Mouse (Mus musculus): ENCODE measurements around the gene Rnase4. TPM values are rescaled to one million over a fixed set of nuclear protein-coding genes. Genes with fewer than 3 reads are reported as not detected.

The Rnase4 gene
- total RNA-seq, 2 experiments from 2014 or later: 59.1 to 73.4 TPM

- DNase-seq (ENCODE audit: low spot score in 2 of 2): no peak
These were observed 36.9 kb downstream of the Rnase4 start for GRCm38 (mm10) chr14:51127648-51128258.

- no peak for DNase-seq (ENCODE audit: low spot score in 2 of 2)
These were observed 38.1 kb downstream of the Rnase4 start for GRCm38 (mm10) chr14:51128775-51129623.

- DNase-seq (ENCODE audit: low spot score in 2 of 2): no peak
These were observed 38.7 kb downstream of the Rnase4 start for GRCm38 (mm10) chr14:51129624-51129975.

- no peak for DNase-seq (ENCODE audit: low spot score in 2 of 2)
These were observed 39.6 kb downstream of the Rnase4 start for GRCm38 (mm10) chr14:51130315-51130940.

- DNase-seq (ENCODE audit: low spot score in 2 of 2): no peak
These were observed 40.4 kb downstream of the Rnase4 start for GRCm38 (mm10) chr14:51131086-51131815.

- DNase-seq (ENCODE audit: low spot score in 2 of 2): no peak
These were observed 41.5 kb downstream of the Rnase4 start for GRCm38 (mm10) chr14:51132372-51132771.

- no peak for DNase-seq (ENCODE audit: low spot score in 2 of 2)
These were observed 49.5 kb downstream of the Rnase4 start for GRCm38 (mm10) chr14:51140342-51140741.

GRCm38 (mm10) chr14:51142119-51142518 is 51.2 kb downstream of the Rnase4 start:
- no peak for DNase-seq (ENCODE audit: low spot score in 2 of 2)

GRCm38 (mm10) chr14:51142568-51142967 is 51.7 kb downstream of the Rnase4 start:
- no peak for DNase-seq (ENCODE audit: low spot score in 2 of 2)

- no peak for DNase-seq (ENCODE audit: low spot score in 2 of 2)
These were observed 52.4 kb downstream of the Rnase4 start for GRCm38 (mm10) chr14:51143287-51143686.

GRCm38 (mm10) chr14:51143937-51144336 is 53.1 kb downstream of the Rnase4 start:
- DNase-seq (ENCODE audit: low spot score in 2 of 2): no peak

GRCm38 (mm10) chr14:51144451-51144850 is 53.6 kb downstream of the Rnase4 start:
- DNase-seq (ENCODE audit: low spot score in 2 of 2): no peak

- DNase-seq (ENCODE audit: low spot score in 2 of 2): no peak
These were observed 54.6 kb downstream of the Rnase4 start for GRCm38 (mm10) chr14:51145521-51145920.

- DNase-seq (ENCODE audit: low spot score in 2 of 2): no peak
These were observed 55.8 kb downstream of the Rnase4 start, which contains the start of gene Rnase1 for GRCm38 (mm10) chr14:51146685-51147084. Gene Rnase1 (minus strand): TSS chr14:51146785.

GRCm38 (mm10) chr14:51148006-51148405 is 57.1 kb downstream of the Rnase4 start:
- no peak for DNase-seq (ENCODE audit: low spot score in 2 of 2)

- DNase-seq (ENCODE audit: low spot score in 2 of 2): no peak
These were observed 58.3 kb downstream of the Rnase4 start for GRCm38 (mm10) chr14:51149164-51149563.

- DNase-seq (ENCODE audit: low spot score in 2 of 2): no peak
These were observed 59.4 kb downstream of the Rnase4 start for GRCm38 (mm10) chr14:51150206-51150831.

GRCm38 (mm10) chr14:51152249-51152870 is 61.5 kb downstream of the Rnase4 start:
- no peak for DNase-seq (ENCODE audit: low spot score in 2 of 2)

Measured in adrenal gland, postnatal 4 days (tissue).